In the genomic region with DNA sequence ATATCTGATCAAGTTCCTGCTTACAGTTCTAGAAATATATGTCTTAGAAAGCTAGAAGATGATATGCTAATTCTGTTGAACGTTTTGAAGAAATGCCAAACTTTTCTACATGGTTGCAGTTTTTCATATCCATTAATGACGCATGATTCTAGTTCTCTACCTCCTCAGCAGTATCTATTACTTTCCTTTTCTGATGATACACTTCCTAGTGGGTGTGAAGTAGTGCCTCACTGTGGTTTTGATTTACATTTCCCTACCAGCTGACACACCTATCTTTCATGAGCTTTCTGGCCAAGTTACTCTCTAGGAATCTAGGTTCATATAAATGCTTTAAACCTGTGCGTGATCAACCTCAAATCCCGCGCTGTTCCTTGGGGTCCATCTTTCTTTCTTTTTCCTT, we compare ENCODE assay signal across 19 mouse cellular contexts. TPM values are rescaled to one million over a fixed set of nuclear protein-coding genes. Genes with fewer than 3 reads are reported as not detected.
"Had no signal": no experiment of that assay in that cellular context is flagged by ENCODE, and none has a peak within 500 bp of the region (broad histone marks: within the 10 kb centered on the region; RNA-seq: fewer than 3 reads in every experiment).

No protein-coding gene starts in this region.

- H3K9ac ChIP-seq: lung, embryonic 14.5 days; midbrain, embryonic 13.5 days; midbrain, embryonic 15.5 days; neural tube, embryonic 12.5 days; stomach, embryonic 15.5 days had no signal

- ATAC-seq: midbrain, embryonic 13.5 days; midbrain, embryonic 15.5 days had no signal

- H3K27ac ChIP-seq: macrophage; midbrain, embryonic 13.5 days; midbrain, embryonic 15.5 days; neural tube, embryonic 12.5 days; stomach, postnatal 0 days had no signal

- H3K4me2 ChIP-seq: lung, embryonic 14.5 days; midbrain, embryonic 11.5 days; midbrain, embryonic 13.5 days; midbrain, embryonic 15.5 days; neural tube, embryonic 12.5 days; stomach, embryonic 15.5 days had no signal

- H3K27me3 ChIP-seq: megakaryocyte, embryonic 14.5 days; midbrain, embryonic 13.5 days; midbrain, embryonic 15.5 days; neural tube, embryonic 12.5 days; stomach, embryonic 15.5 days had no signal

- H3K4me1 ChIP-seq: neural tube, embryonic 12.5 days; stomach, embryonic 15.5 days had no signal

- DNase-seq: lung, adult 18-20 months; lung, embryonic 14.5 days; lung, postnatal 10 days; right cerebral cortex, postnatal 14 days; thymus, adult 2 months; thymus, postnatal 25 days; thymus, postnatal 4 days had no signal

- H3K9me3 ChIP-seq: megakaryocyte, embryonic 14.5 days; midbrain, embryonic 13.5 days; midbrain, embryonic 15.5 days; neural tube, embryonic 12.5 days; stomach, embryonic 15.5 days had no signal

- H3K4me3 ChIP-seq: megakaryocyte, embryonic 14.5 days; midbrain, embryonic 13.5 days; midbrain, embryonic 15.5 days; neural tube, embryonic 12.5 days; stomach, embryonic 15.5 days had no signal

RNA-seq across cellular contexts. Expression of a gene that starts 47.7 kb away (rescaled TPM):
- polyA plus RNA-seq: lung, embryonic 14.5 days; macrophage; midbrain, embryonic 11.5 days; midbrain, embryonic 13.5 days; midbrain, embryonic 15.5 days; neural tube, embryonic 12.5 days; neural tube, embryonic 14.5 days; spleen, adult 2 months; stomach, postnatal 0 days; urinary bladder, adult 2 months had no signal

RNA-seq across cellular contexts. Expression of a gene that starts 58.5 kb away (rescaled TPM):
- polyA plus RNA-seq: macrophage; testis, adult 2 months had no signal

RNA-seq across cellular contexts. Expression of a gene that starts 58.5 kb away (rescaled TPM):
- polyA plus RNA-seq: macrophage had no signal
